Mouse (Mus musculus) myocyte (in vitro differentiated cells): ENCODE data around the gene Duoxa1. TPM values are rescaled to one million over a fixed set of nuclear protein-coding genes. Genes with fewer than 3 reads are reported as not detected.
"Not testable (repeated sequence)": the region's sequence is repeated elsewhere in the genome, so short reads cannot be mapped to it uniquely, and the experiment has no call there.

Source experiments
- H3K27me3 ChIP-seq: one replicate; pipeline ENCODE4 v1.6.1; 2011; ENCODE audit not compliant: control insufficient read depth, insufficient read depth, insufficient read length
- H3K36me3 ChIP-seq: one replicate; pipeline ENCODE4 v1.6.1; 2011; ENCODE audit not compliant: control insufficient read depth, insufficient read depth
- H3K4me2 ChIP-seq: one replicate; pipeline ENCODE4 v1.6.1; 2011; ENCODE audit warnings: low read depth, control low read depth
- H3K4me3 ChIP-seq: one replicate; pipeline ENCODE4 v1.5.1; 2011; ENCODE audit warnings: mild to moderate bottlenecking, control low read depth, moderate library complexity
- H3K79me2 ChIP-seq: one replicate; pipeline ENCODE4 v1.6.1; 2011; ENCODE audit not compliant: control insufficient read depth, insufficient read depth
- H3ac ChIP-seq: one replicate; pipeline ENCODE4 v1.6.1; 2011; ENCODE audit not compliant: control insufficient read depth, insufficient read length
- CEBPB ChIP-seq: IDR thresholded peaks from 2 replicates; pipeline ENCODE4 v1.6.1; 2011; ENCODE audit warnings: mild to moderate bottlenecking, moderate library complexity; ENCODE audit not compliant: poor library complexity, insufficient read depth, severe bottlenecking
- E2F4 ChIP-seq: IDR thresholded peaks from one replicate; pipeline ENCODE4 v1.6.1; 2011; ENCODE audit warnings: mild to moderate bottlenecking, control low read depth, moderate library complexity; ENCODE audit not compliant: insufficient read depth
- MAX ChIP-seq: IDR thresholded peaks from one replicate; pipeline ENCODE4 v1.6.1; 2011; ENCODE audit warnings: low read depth, mild to moderate bottlenecking, control low read depth
- MYOD1 ChIP-seq, 3 experiments: IDR thresholded peaks; one replicate each; pipeline ENCODE4 v1.6.1; 2011; ENCODE audit warnings: control low read depth in 2 of 3, low read depth in 2 of 3, mild to moderate bottlenecking in 2 of 3, moderate library complexity in 1 of 3; ENCODE audit not compliant: insufficient read length in 2 of 3, control insufficient read depth in 1 of 3
- MYOG ChIP-seq, 3 experiments: IDR thresholded peaks; one replicate each; pipeline ENCODE4 v1.6.1; 2011; ENCODE audit warnings: control low read depth in 2 of 3, low read depth in 2 of 3, mild to moderate bottlenecking in 2 of 3; ENCODE audit not compliant: insufficient read length in 2 of 3, control insufficient read depth in 1 of 3, insufficient read depth in 1 of 3
- POLR2A ChIP-seq: IDR thresholded peaks from one replicate; pipeline ENCODE4 v1.6.1; 2011; ENCODE audit warnings: low read depth, mild to moderate bottlenecking, control low read depth, moderate library complexity; ENCODE audit not compliant: insufficient read length
- POLR2AphosphoS2 ChIP-seq: IDR thresholded peaks from one replicate; pipeline ENCODE4 v1.6.1; 2011; ENCODE audit warnings: low read depth, control low read depth; ENCODE audit not compliant: insufficient read length
- REST ChIP-seq: IDR thresholded peaks from one replicate; pipeline ENCODE4 v1.6.1; 2011; ENCODE audit warnings: mild to moderate bottlenecking, control low read depth, moderate library complexity; ENCODE audit not compliant: insufficient read depth, insufficient read length
- SRF ChIP-seq: IDR thresholded peaks from one replicate; pipeline ENCODE4 v1.6.1; 2011; ENCODE audit warnings: low read depth; ENCODE audit not compliant: control insufficient read depth, insufficient read length
- TCF12 ChIP-seq: IDR thresholded peaks from one replicate; pipeline ENCODE4 v1.6.1; 2011; ENCODE audit warnings: mild to moderate bottlenecking, control low read depth; ENCODE audit not compliant: poor library complexity, insufficient read depth, severe bottlenecking
- TCF3 ChIP-seq: IDR thresholded peaks from one replicate; pipeline ENCODE4 v1.6.1; 2011; ENCODE audit warnings: low read depth, control low read depth; ENCODE audit not compliant: insufficient read length
- USF1 ChIP-seq: IDR thresholded peaks from one replicate; pipeline ENCODE4 v1.6.1; 2011; ENCODE audit warnings: low read depth, mild to moderate bottlenecking, control low read depth, moderate library complexity
- polyA plus RNA-seq: library from polyadenylated mRNA; unstranded; fragments of >200 nt; fragmentation: generic; extraction: Trizol; gene quantifications from one replicate; pipeline ENCODE4 v1.2.1, GENCODE M21; 2012; ENCODE audit warnings: missing spikeins

Duoxa1 gene
- polyA plus RNA-seq, 1 experiment = 2.6 TPM

- Histone ChIP-seq H3K36me3 (peaks cover 10% of the 10 kb centered on the region), H3ac (no peak overlapping the region), H3K79me2 (no peaks in the 10 kb centered on the region), H3K4me2 (no peak overlapping the region), H3K27me3 (no peaks in the 10 kb centered on the region), H3K4me3 (no peak overlapping the region)
- TF ChIP-seq MAX (no peak), CEBPB (no peak), E2F4 (no peak), SRF (no peak), REST (no peak), TCF12 (no peak), USF1 (no peak), POLR2AphosphoS2 (no peak), TCF3 (no peak), MYOG (IDR thresholded peaks at IDR 0.05; ENCODE audit: control insufficient read depth in 1 of 3, insufficient read depth in 1 of 3, insufficient read length in 2 of 3, low read depth in 2 of 3) (no peak), POLR2A (no peak), MYOD1 (IDR thresholded peaks at IDR 0.05; ENCODE audit: control insufficient read depth in 1 of 3, insufficient read length in 2 of 3, low read depth in 2 of 3) (no peak)
These were observed 37.8 kb upstream of the Duoxa1 start for GRCm38 (mm10) chr2:122351156-122351930.

GRCm38 (mm10) chr2:122349136-122349785 lies 35.7 kb upstream of the Duoxa1 start:
- H3K27me3 ChIP-seq = no peaks in the 10 kb centered on the region
- H3K36me3 ChIP-seq = peaks cover 3% of the 10 kb centered on the region
- H3ac ChIP-seq = peak overlapping the region; percentile 79
- peak overlapping the region; percentile 79 for H3K4me2 ChIP-seq
- TF ChIP-seq POLR2AphosphoS2 (peak; percentile 21), POLR2A (no peak)
- no peaks in the 10 kb centered on the region for H3K79me2 ChIP-seq
- peak overlapping the region; percentile 26 for H3K4me3 ChIP-seq

GRCm38 (mm10) chr2:122348531-122349131 lies 35.1 kb upstream of the Duoxa1 start:
- peak overlapping the region; percentile 26 for H3K4me3 ChIP-seq
- no peaks in the 10 kb centered on the region for H3K79me2 ChIP-seq
- H3K27me3 ChIP-seq = no peaks in the 10 kb centered on the region
- TF ChIP-seq MYOG (IDR thresholded peaks at IDR 0.05; ENCODE audit: control insufficient read depth in 1 of 3, insufficient read depth in 1 of 3, insufficient read length in 2 of 3, low read depth in 2 of 3) = peak in 1 of 3 experiments; percentile 10
- TF ChIP-seq REST = no peak
- TF ChIP-seq MYOD1 (IDR thresholded peaks at IDR 0.05; ENCODE audit: control insufficient read depth in 1 of 3, insufficient read length in 2 of 3, low read depth in 2 of 3) = peak in 1 of 3 experiments; percentile 24
- no peak for TF ChIP-seq TCF12
- no peak for TF ChIP-seq CEBPB
- no peak for TF ChIP-seq POLR2A
- no peak for TF ChIP-seq USF1
- TF ChIP-seq POLR2AphosphoS2 = peak; percentile 89
- TF ChIP-seq E2F4 = no peak
- peak; percentile 30 for TF ChIP-seq SRF
- no peak for TF ChIP-seq MAX
- no peak for TF ChIP-seq TCF3
- H3K4me2 ChIP-seq = peak overlapping the region; percentile 79
- H3ac ChIP-seq = peak overlapping the region; percentile 79
- H3K36me3 ChIP-seq = peaks cover 3% of the 10 kb centered on the region

GRCm38 (mm10) chr2:122347257-122347656 lies 33.7 kb upstream of the Duoxa1 start:
- Histone ChIP-seq H3K4me2 (no peak overlapping the region), H3K79me2 (no peaks in the 10 kb centered on the region), H3K4me3 (no peak overlapping the region), H3K36me3 (peaks cover 3% of the 10 kb centered on the region), H3ac (no peak overlapping the region), H3K27me3 (no peaks in the 10 kb centered on the region)
- TF ChIP-seq POLR2A = no peak
- peak; percentile 32 for TF ChIP-seq POLR2AphosphoS2

- peak; percentile 20 for TF ChIP-seq POLR2AphosphoS2
These were observed 32.6 kb upstream of the Duoxa1 start for GRCm38 (mm10) chr2:122346164-122346563.

More at GRCm38 (mm10) chr2:122346164-122346563, 32.6 kb upstream of the Duoxa1 start:
- H3K36me3 ChIP-seq, H3ac ChIP-seq, H3K4me2 ChIP-seq, H3K4me3 ChIP-seq, H3K79me2 ChIP-seq, H3K27me3 ChIP-seq: not testable (repeated sequence)
